Mouse (Mus musculus) hindbrain, postnatal 0 days (tissue): ENCODE measurements around the gene Tpk1. TPM values are rescaled to one million over a fixed set of nuclear protein-coding genes. Genes with fewer than 3 reads are reported as not detected.

Source experiments
- ATAC-seq: fragments of 200-750 bp; cut with Nextera tagmentation; 2 replicates; pipeline ENCODE4 v1.8.0; 2017; ENCODE audit warnings: mild to moderate bottlenecking, moderate TSS enrichment, moderate library complexity
- DNase-seq: peaks from one replicate; pipeline ENCODE4 v3.0.0-alpha.2; 2015; ENCODE audit warnings: low spot score
- H3K27ac ChIP-seq: fragments of 300-500 bp; sonication (generic); 2 replicates; pipeline ENCODE4 v1.5.1; 2014; ENCODE audit warnings: mild to moderate bottlenecking
- H3K27me3 ChIP-seq: fragments of 300-500 bp; sonication (generic); 2 replicates; pipeline ENCODE4 v1.6.1; 2014; ENCODE audit warnings: low read length, mixed read lengths; ENCODE audit not compliant: insufficient read depth
- H3K36me3 ChIP-seq: fragments of 300-500 bp; sonication (generic); 2 replicates; pipeline ENCODE4 v1.6.1; 2014; ENCODE audit warnings: low read length, mixed read lengths; ENCODE audit not compliant: insufficient read depth
- H3K4me1 ChIP-seq: fragments of 300-500 bp; sonication (generic); 2 replicates; pipeline ENCODE4 v1.6.1; 2014; ENCODE audit warnings: antibody characterized with exemption, low read length, mixed read lengths; ENCODE audit not compliant: insufficient read depth
- H3K4me2 ChIP-seq: fragments of 300-500 bp; sonication (generic); 2 replicates; pipeline ENCODE4 v1.6.1; 2014; ENCODE audit warnings: low read depth, mild to moderate bottlenecking, low read length, moderate library complexity, mixed read lengths
- H3K4me3 ChIP-seq: fragments of 300-500 bp; sonication (generic); 2 replicates; pipeline ENCODE4 v1.5.1; 2014; ENCODE audit warnings: low read length
- H3K9ac ChIP-seq: fragments of 300-500 bp; sonication (generic); replicated peaks from 2 replicates; pipeline ENCODE4 v1.6.1; 2014; ENCODE audit warnings: mild to moderate bottlenecking, low read length, moderate library complexity, mixed read lengths
- H3K9me3 ChIP-seq: fragments of 300-500 bp; sonication (generic); 2 replicates; pipeline ENCODE4 v1.6.1; 2016; ENCODE audit warnings: low read length, mixed read lengths
- CTCF ChIP-seq: IDR thresholded peaks from 2 replicates; pipeline ENCODE4 v1.5.1; 2016; ENCODE audit warnings: antibody characterized with exemption, control low read depth, low read depth
- WGBS: fragments of 180-500 bp; shearing (Covaris S2); extraction: QIAGEN DNeasy Blood & Tissue Kit; methylation state at CpG from one replicate; pipeline ENCODE4 v1.1.7; 2014; 5-methylcytosine and 5-hydroxymethylcytosine counted together
- polyA plus RNA-seq: library from polyadenylated mRNA; unstranded; fragments of >200 nt; fragmentation: Nextera tagmentation; extraction: Ambion mirVana; gene quantifications from 2 replicates; pipeline ENCODE4 v1.2.1, GENCODE M21; 2015
- total RNA-seq: library from RNA; depleted of rRNA; stranded (reverse); fragments of >200 nt; gene quantifications from 2 replicates; pipeline ENCODE4 v1.2.3, GENCODE M21; 2014

The Tpk1 gene
- total and polyA plus RNA-seq, 2 experiments from 2014 or later, result 5.5 to 6.1 TPM

DNA sequence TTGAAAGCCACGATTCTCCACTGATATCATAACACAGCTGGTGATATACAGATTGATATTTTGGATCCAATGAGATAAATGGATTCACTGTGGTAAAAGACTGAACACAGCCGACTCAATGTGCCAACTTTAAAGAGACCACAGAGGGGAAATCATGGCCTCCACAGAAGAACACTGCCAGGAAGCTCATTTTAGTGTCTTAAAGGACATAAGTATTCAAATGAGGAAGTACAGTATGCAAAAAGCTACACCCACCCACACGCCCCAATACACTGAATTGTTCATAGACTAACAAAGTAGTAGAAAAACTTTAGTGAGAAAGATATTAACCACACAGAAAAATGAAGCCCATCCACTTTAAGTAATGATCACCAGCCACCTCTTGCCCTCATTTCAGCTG is 46.8 kb downstream of the Tpk1 start:
- WGBS, result 81% methylated on average over 3 of the region's 3 CpGs
- H3K36me3 ChIP-seq, result no peaks in the 10 kb centered on the region
- no peak overlapping the region for H3K4me2 ChIP-seq
- no peaks in the 10 kb centered on the region for H3K27me3 ChIP-seq
- H3K9me3 ChIP-seq, result no peaks in the 10 kb centered on the region
- H3K4me1 ChIP-seq, result no peaks in the 10 kb centered on the region
- no peak overlapping the region for H3K4me3 ChIP-seq
- no peak for DNase-seq
- no peak for TF ChIP-seq CTCF
- H3K27ac ChIP-seq, result no peak overlapping the region
- ATAC-seq, result no peak
- no peak overlapping the region for H3K9ac ChIP-seq

DNA sequence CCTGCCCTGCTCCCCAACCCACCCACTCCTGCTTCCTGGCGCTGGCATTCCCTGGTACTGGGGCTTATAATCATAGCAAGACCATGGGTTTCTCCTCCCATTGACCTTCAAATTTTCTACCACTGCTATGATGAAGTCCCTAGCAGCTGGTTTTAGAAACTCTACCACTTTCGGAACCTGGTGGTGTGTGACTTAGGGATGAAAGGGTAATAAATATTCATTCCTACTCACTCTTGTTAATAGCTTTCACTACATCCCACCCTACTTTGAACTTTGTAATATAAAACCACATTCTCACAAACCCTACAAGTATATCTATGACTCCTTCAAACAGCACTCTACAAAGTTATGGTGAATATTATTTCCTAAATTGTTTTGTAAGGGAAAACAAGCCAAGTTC is 54.3 kb downstream of the Tpk1 start:
- Histone ChIP-seq H3K36me3 (no peaks in the 10 kb centered on the region), H3K9me3 (no peaks in the 10 kb centered on the region), H3K4me3 (no peak overlapping the region), H3K27ac (no peak overlapping the region), H3K9ac (no peak overlapping the region), H3K27me3 (no peaks in the 10 kb centered on the region), H3K4me2 (no peak overlapping the region), H3K4me1 (no peaks in the 10 kb centered on the region)
- ATAC-seq (no peak), DNase-seq (no peak)
- 89% methylated on average over 2 of the region's 2 CpGs for WGBS
- no peak for TF ChIP-seq CTCF

DNA sequence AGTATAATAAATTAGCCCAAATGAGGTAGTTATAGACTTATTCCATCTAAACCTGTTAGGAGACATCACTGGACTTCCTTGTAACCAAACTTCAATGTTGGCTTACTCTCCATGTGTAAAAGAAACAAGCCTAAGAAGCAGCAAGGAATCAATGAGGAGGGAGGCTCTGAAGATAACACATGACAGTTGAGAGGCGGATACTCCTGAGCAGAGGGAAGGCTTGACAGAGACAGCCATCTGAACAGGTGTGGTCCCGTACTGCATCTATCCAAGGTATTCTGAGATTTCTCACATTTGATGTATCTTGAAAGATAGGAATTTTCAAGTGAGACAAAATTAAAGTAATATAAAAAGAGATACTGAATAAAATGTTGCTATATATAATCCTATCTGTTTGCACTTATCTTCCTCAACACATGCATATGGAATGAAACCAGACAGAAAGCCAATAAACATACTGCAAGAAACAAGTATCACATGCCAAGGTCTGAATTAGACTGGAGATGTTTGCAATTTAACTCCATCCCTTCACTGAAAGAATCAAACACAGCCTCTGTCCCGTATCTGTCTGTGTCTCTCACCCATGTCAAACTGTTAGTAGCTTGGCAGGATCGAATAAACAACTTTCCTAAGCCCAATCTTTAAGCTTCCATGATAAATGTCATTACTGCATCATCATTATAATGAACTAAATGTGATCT is 75.1 kb downstream of the Tpk1 start:
- no peaks in the 10 kb centered on the region for H3K27me3 ChIP-seq
- no peak overlapping the region for H3K4me2 ChIP-seq
- H3K4me1 ChIP-seq, result no peaks in the 10 kb centered on the region
- no peak overlapping the region for H3K9ac ChIP-seq
- no peak for DNase-seq
- ATAC-seq, result no peak
- no peak overlapping the region for H3K27ac ChIP-seq
- 83% methylated on average over 4 of the region's 4 CpGs for WGBS
- no peaks in the 10 kb centered on the region for H3K36me3 ChIP-seq
- H3K4me3 ChIP-seq, result no peak overlapping the region
- no peaks in the 10 kb centered on the region for H3K9me3 ChIP-seq
- no peak for TF ChIP-seq CTCF

DNA sequence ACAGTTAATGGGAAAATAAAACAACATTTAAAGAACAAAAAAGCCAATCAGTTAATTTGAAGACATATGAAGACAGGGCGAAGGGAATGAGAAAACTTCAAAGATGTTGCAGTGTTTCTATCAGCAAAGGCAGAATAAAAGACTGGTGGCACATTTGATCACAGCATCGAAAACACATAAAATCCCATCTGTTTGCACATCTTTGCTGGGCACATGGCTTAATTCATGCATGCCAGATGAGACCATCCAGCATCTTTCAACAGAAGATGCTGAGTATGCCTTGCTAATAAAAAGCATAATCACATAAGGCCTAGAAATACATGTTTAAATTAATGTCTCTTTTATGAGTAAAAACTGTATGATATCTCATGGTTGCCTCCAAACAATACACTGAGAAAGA is 80.8 kb downstream of the Tpk1 start:
- DNase-seq (no peak), ATAC-seq (no peak)
- Histone ChIP-seq H3K27ac (no peak overlapping the region), H3K9ac (no peak overlapping the region), H3K27me3 (no peaks in the 10 kb centered on the region), H3K36me3 (no peaks in the 10 kb centered on the region), H3K9me3 (no peaks in the 10 kb centered on the region), H3K4me2 (no peak overlapping the region), H3K4me1 (no peaks in the 10 kb centered on the region), H3K4me3 (no peak overlapping the region)
- WGBS, result 80% methylated on average over 2 of the region's 2 CpGs
- no peak for TF ChIP-seq CTCF

DNA sequence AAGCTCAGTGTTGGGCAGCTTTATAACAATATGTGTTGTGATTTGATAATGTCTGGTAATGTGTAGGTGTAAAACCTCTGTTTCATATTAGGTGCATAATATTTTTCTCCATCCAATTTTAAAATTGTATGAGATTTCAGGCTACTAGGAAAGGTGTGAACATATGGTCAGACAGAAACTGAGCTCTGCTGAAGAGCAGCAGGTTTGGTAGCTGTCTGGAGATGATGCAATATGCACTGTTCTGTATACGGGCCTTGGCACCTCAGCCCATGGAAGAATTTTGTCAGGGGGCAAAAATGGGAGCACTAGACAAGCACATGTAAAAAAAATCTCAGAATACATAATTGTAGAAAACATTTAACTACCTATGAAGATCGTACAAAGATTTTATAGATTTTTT is 84.3 kb downstream of the Tpk1 start:
- Histone ChIP-seq H3K27me3 (no peaks in the 10 kb centered on the region), H3K4me1 (no peaks in the 10 kb centered on the region), H3K27ac (no peak overlapping the region), H3K9ac (no peak overlapping the region), H3K36me3 (no peaks in the 10 kb centered on the region), H3K4me2 (no peak overlapping the region), H3K4me3 (no peak overlapping the region), H3K9me3 (no peaks in the 10 kb centered on the region)
- no peak for TF ChIP-seq CTCF
- ATAC-seq (no peak), DNase-seq (no peak)
- 86% methylated on average over 2 of the region's 2 CpGs for WGBS

DNA sequence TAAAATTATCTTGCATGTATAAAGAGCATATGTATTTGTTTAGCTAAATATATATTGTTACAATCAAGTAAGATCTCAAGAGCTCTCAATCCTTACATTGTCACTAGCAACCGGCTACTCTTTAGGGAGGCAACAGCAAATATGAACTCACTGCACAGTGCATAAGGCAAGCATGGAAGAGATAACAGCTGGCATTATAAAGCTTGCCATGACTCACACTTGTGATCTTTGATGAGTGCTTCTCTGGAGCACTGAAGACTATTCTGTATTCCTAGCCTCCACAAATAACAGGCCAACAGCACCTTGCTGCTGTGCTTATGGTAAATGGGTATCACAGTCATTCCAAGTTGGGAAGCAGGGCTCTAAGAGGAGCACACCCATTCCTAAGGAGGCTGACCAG is 98.2 kb downstream of the Tpk1 start:
- no peaks in the 10 kb centered on the region for H3K27me3 ChIP-seq
- no peak for TF ChIP-seq CTCF
- no peak overlapping the region for H3K4me2 ChIP-seq
- H3K9me3 ChIP-seq, result no peaks in the 10 kb centered on the region
- WGBS, result 77% methylated on average over 1 of the region's 1 CpGs
- no peaks in the 10 kb centered on the region for H3K36me3 ChIP-seq
- no peak overlapping the region for H3K4me3 ChIP-seq
- DNase-seq, result no peak
- H3K9ac ChIP-seq, result no peak overlapping the region
- no peak overlapping the region for H3K27ac ChIP-seq
- no peak for ATAC-seq
- no peaks in the 10 kb centered on the region for H3K4me1 ChIP-seq

DNA sequence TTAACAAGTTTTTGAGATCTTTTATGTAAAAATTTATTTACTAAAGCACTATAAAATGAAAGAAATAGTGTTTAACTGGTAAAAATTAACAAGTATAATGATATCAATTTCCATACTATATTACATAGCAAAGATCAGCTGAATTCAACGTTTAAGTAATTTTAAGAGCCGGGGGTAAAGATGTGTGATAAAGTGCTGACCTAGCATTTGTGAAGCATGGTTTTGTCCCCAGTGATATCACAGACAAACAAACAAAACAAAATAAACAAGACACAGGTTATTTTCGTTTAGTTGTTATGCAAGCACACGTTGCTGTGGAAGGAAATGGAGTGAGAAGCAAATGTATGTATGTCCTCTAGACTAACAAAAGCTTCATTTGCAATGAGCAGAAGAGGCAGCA is 103.6 kb downstream of the Tpk1 start:
- no peak overlapping the region for H3K4me2 ChIP-seq
- no peaks in the 10 kb centered on the region for H3K9me3 ChIP-seq
- H3K4me3 ChIP-seq, result no peak overlapping the region
- no peak overlapping the region for H3K9ac ChIP-seq
- no peaks in the 10 kb centered on the region for H3K27me3 ChIP-seq
- no peak overlapping the region for H3K27ac ChIP-seq
- H3K4me1 ChIP-seq, result no peaks in the 10 kb centered on the region
- DNase-seq (no peak), ATAC-seq (no peak)
- TF ChIP-seq CTCF, result no peak
- WGBS, result 78% methylated on average over 4 of the region's 4 CpGs
- no peaks in the 10 kb centered on the region for H3K36me3 ChIP-seq
